Mouse (Mus musculus) liver, adult 2 months (tissue): ENCODE results near the gene Pdgfb. TPM values are rescaled to one million over a fixed set of nuclear protein-coding genes. Genes with fewer than 3 reads are reported as not detected.
A peak's percentile ranks its signal among the peaks of the same experiment; 100 is the strongest.

ENCODE experiments used
- DNase-seq: peaks from one replicate; pipeline ENCODE4 v3.0.0-alpha.2; 2011; ENCODE audit warnings: low read depth, low spot score; ENCODE audit errors: extremely low read depth
- H3K27ac ChIP-seq: fragments of 200-500 bp; replicated peaks from 2 replicates; pipeline ENCODE4 v1.5.1; 2012; ENCODE audit warnings: low read depth, mild to moderate bottlenecking, control low read depth, inconsistent platforms, low read length; ENCODE audit not compliant: insufficient read depth
- H3K27me3 ChIP-seq: fragments of 200-500 bp; 2 replicates; pipeline ENCODE4 v1.6.1; 2012; ENCODE audit warnings: mild to moderate bottlenecking, moderate library complexity, low read length, inconsistent platforms; ENCODE audit not compliant: control insufficient read depth, insufficient read depth
- H3K36me3 ChIP-seq: fragments of 200-500 bp; 2 replicates; pipeline ENCODE4 v1.6.1; 2012; ENCODE audit warnings: low read length, inconsistent platforms; ENCODE audit not compliant: control insufficient read depth, insufficient read depth
- H3K4me1 ChIP-seq: fragments of 200-500 bp; 2 replicates; pipeline ENCODE4 v1.6.1; 2011; ENCODE audit warnings: low read length; ENCODE audit not compliant: control insufficient read depth, insufficient read depth
- H3K4me3 ChIP-seq: fragments of 200-500 bp; 2 replicates; pipeline ENCODE4 v1.5.1; 2011; ENCODE audit warnings: low read depth, mild to moderate bottlenecking, control low read depth, low read length, moderate library complexity; ENCODE audit not compliant: insufficient read depth
- H3K79me2 ChIP-seq: fragments of 200-500 bp; 2 replicates; pipeline ENCODE4 v1.6.1; 2012; ENCODE audit warnings: inconsistent platforms, mild to moderate bottlenecking, low read length, moderate library complexity; ENCODE audit not compliant: control insufficient read depth, insufficient read depth
- H3K9ac ChIP-seq: fragments of 200-500 bp; 2 replicates; pipeline ENCODE4 v1.6.1; 2012; ENCODE audit warnings: low read depth, mild to moderate bottlenecking, control low read depth, inconsistent platforms, low read length
- CTCF ChIP-seq: fragments of 200-500 bp; IDR thresholded peaks from 2 replicates; pipeline ENCODE4 v1.5.1; 2011; ENCODE audit warnings: low read depth, low read length, control low read depth
- POLR2A ChIP-seq: fragments of 200-500 bp; IDR thresholded peaks from 2 replicates; pipeline ENCODE4 v1.6.1; 2011; ENCODE audit warnings: low read length, control low read depth; ENCODE audit not compliant: insufficient read depth; ENCODE audit errors: extremely low read depth
- WGBS: fragments of 180-500 bp; shearing (Covaris S2); methylation state at CpG from one replicate; pipeline ENCODE4 v1.1.7; 2018; 5-methylcytosine and 5-hydroxymethylcytosine counted together
- polyA plus RNA-seq: library from polyadenylated mRNA; depleted of rRNA; stranded (reverse); fragments of >200 nt; gene quantifications from 2 replicates; pipeline ENCODE4 v1.2.3, GENCODE M21; 2012; rRNA removed
- total RNA-seq: library from RNA; depleted of rRNA; stranded (reverse); fragments of >200 nt; gene quantifications from 2 replicates; pipeline ENCODE4 v1.2.3, GENCODE M21; 2014; rRNA removed

Gene Pdgfb
- 0.65 and 1.6 TPM in 2 replicates for total RNA-seq
- polyA plus RNA-seq, result 1.0 and 1.2 TPM in 2 replicates

GRCm38 (mm10) chr15:80014321-80015210 is at the start of gene Pdgfb:
Pdgfb (minus strand) TSS chr15:80014977.
- Histone ChIP-seq H3K27ac (peak within 1 kb of the TSS; percentile 23; the same call in 1 of the 2 replicates), H3K4me3 (peak within 1 kb of the TSS; percentile 59), H3K79me2 (0 out of 2 replicates have a peak, but pooled peaks cover 3% of the 10 kb centered on the region), H3K9ac (peak within 1 kb of the TSS; percentile 76), H3K36me3 (no peaks in the 10 kb centered on the region), H3K4me1 (no peaks in the 10 kb centered on the region; the same call in 1 of the 2 replicates), H3K27me3 (peaks cover 15% of the 10 kb centered on the region)
- no peak for DNase-seq
- WGBS, result 3% methylated on average over 60 of the region's 60 CpGs
- TF ChIP-seq CTCF (no peak), POLR2A (0 out of 2 replicates have a peak, but pooled peaks have one; percentile 43)

DNA sequence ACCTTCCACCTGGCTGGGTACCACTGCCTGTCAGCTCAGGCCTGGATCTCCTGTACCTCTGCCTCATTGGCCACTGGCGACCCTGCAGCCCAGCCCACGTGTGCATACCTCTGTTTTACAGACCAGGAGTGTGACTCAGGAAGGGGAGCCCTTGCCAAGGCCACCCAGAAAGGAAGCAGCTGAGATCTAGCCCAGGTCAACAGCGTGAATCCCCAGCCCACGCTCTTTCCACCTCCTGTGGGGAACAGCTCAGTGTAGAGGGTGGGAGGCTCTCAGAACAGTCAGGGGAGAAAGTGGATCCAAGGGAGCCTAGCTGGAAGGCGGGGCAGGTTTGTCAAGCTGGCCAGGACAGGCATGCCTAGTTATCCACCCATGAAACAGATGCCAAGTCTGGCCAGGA is 48.0 kb upstream of the Pdgfb start:
- Histone ChIP-seq H3K79me2 (no peaks in the 10 kb centered on the region), H3K9ac (no peak overlapping the region), H3K27ac (no peak overlapping the region), H3K27me3 (no peaks in the 10 kb centered on the region), H3K4me3 (no peak overlapping the region), H3K4me1 (no peaks in the 10 kb centered on the region), H3K36me3 (no peaks in the 10 kb centered on the region)
- no peak for TF ChIP-seq POLR2A
- no peak for TF ChIP-seq CTCF
- WGBS, result 73% methylated on average over 5 of the region's 5 CpGs
- no peak for DNase-seq

DNA sequence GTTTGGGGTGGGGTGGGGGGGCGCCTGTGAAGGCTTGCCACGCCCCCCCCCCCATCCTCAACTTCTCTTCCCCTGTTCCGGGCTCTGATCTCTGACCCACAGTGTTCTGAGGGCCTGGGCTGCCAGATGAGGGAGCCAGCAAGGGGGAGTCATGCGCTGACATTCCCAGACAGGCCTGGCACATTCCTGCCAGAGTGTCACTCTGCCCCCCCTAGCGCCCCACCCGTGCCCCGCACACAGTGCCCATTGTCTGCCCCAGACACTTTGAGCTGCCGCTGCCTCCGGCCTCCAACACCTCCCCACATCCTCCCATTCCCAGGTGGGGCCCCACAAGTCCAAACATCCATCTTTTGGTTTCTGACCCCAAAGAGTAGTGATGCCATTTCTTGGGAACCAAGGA is 47.6 kb upstream of the Pdgfb start:
- TF ChIP-seq CTCF (no peak), POLR2A (no peak)
- DNase-seq, result no peak
- 73% methylated on average over 9 of the region's 9 CpGs for WGBS
- Histone ChIP-seq H3K4me3 (no peak overlapping the region), H3K27me3 (no peaks in the 10 kb centered on the region), H3K36me3 (no peaks in the 10 kb centered on the region), H3K79me2 (no peaks in the 10 kb centered on the region), H3K27ac (no peak overlapping the region), H3K4me1 (no peaks in the 10 kb centered on the region), H3K9ac (no peak overlapping the region)

DNA sequence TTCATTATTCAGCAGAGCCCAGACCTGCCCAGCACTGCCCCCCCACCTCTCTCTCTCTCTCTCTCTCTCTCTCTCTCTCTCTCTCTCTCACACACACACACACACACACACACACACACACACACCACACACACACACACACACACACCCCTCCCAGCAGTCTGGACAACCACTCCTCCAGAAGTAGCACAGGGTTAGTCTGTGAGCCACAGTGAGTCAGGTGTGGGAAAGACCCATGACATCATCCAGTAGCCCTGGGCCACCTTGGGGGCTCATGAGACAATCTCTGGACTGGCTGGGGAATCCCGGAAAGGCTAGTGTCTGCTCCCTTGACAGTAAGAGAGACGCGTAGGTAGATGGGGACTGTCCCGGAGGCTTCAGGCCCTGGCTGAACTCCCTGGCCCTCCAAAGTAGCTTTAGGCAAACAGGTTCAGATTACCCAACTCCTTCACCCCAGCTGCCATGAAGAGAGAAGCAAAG is 46.3 kb upstream of the Pdgfb start:
- Histone ChIP-seq H3K79me2 (no peaks in the 10 kb centered on the region), H3K4me1 (no peaks in the 10 kb centered on the region), H3K4me3 (no peak overlapping the region), H3K27me3 (no peaks in the 10 kb centered on the region), H3K36me3 (no peaks in the 10 kb centered on the region), H3K9ac (no peak overlapping the region), H3K27ac (no peak overlapping the region)
- DNase-seq, result no peak
- WGBS, result 91% methylated on average over 4 of the region's 4 CpGs
- TF ChIP-seq CTCF (no peak), POLR2A (no peak)

- Histone ChIP-seq H3K27me3 (no peaks in the 10 kb centered on the region), H3K27ac (no peak overlapping the region), H3K36me3 (no peaks in the 10 kb centered on the region), H3K79me2 (no peaks in the 10 kb centered on the region), H3K4me1 (no peaks in the 10 kb centered on the region), H3K9ac (no peak overlapping the region), H3K4me3 (no peak overlapping the region)
- TF ChIP-seq CTCF (no peak), POLR2A (no peak)
- DNase-seq, result no peak
- WGBS, result 96% methylated on average over 8 of the region's 8 CpGs
These were observed 45.7 kb upstream of the Pdgfb start for GRCm38 (mm10) chr15:80060356-80061070.
